Mouse (Mus musculus) midbrain, embryonic 13.5 days (tissue): ENCODE measurements at regions not wholly inside any gene's neighbourhood (a gene's known extent, or its start where the extent isn't known, plus 50 kb on each side); places are given as distances from the start of the nearest gene placed in this dataset.

Experiments
- ATAC-seq: fragments of 200-750 bp; cut with Nextera tagmentation; 2 replicates; pipeline ENCODE4 v1.8.0; 2017; ENCODE audit warnings: mild to moderate bottlenecking, moderate TSS enrichment, moderate library complexity
- H3K27ac ChIP-seq: fragments of 300-500 bp; sonication (generic); 2 replicates; pipeline ENCODE4 v1.5.1; 2015; ENCODE audit warnings: inconsistent platforms, mild to moderate bottlenecking, moderate library complexity
- H3K27me3 ChIP-seq: fragments of 300-500 bp; sonication (generic); 2 replicates; pipeline ENCODE4 v1.6.1; 2015; ENCODE audit warnings: mild to moderate bottlenecking, inconsistent platforms
- H3K36me3 ChIP-seq: fragments of 300-500 bp; sonication (generic); 2 replicates; pipeline ENCODE4 v1.6.1; 2015; ENCODE audit warnings: mild to moderate bottlenecking, inconsistent platforms
- H3K4me1 ChIP-seq: fragments of 300-500 bp; sonication (generic); replicated peaks from 2 replicates; pipeline ENCODE4 v1.6.1; 2015; ENCODE audit warnings: inconsistent platforms
- H3K4me2 ChIP-seq: fragments of 300-500 bp; sonication (generic); replicated peaks from 2 replicates; pipeline ENCODE4 v1.6.1; 2015; ENCODE audit warnings: moderate library complexity, mild to moderate bottlenecking, inconsistent platforms
- H3K4me3 ChIP-seq: fragments of 300-500 bp; sonication (generic); replicated peaks from 2 replicates; pipeline ENCODE4 v1.5.1; 2015; ENCODE audit warnings: mild to moderate bottlenecking, inconsistent platforms
- H3K9ac ChIP-seq: fragments of 300-500 bp; sonication (generic); replicated peaks from 2 replicates; pipeline ENCODE4 v1.6.1; 2015; ENCODE audit warnings: mild to moderate bottlenecking, inconsistent platforms
- H3K9me3 ChIP-seq: fragments of 300-500 bp; sonication (generic); 2 replicates; pipeline ENCODE4 v1.6.1; 2016; ENCODE audit warnings: mild to moderate bottlenecking, inconsistent platforms
- WGBS: fragments of 180-500 bp; shearing (Covaris S2); methylation state at CpG from one replicate; pipeline ENCODE4 v1.1.7; 2015; 5-methylcytosine and 5-hydroxymethylcytosine counted together

DNA sequence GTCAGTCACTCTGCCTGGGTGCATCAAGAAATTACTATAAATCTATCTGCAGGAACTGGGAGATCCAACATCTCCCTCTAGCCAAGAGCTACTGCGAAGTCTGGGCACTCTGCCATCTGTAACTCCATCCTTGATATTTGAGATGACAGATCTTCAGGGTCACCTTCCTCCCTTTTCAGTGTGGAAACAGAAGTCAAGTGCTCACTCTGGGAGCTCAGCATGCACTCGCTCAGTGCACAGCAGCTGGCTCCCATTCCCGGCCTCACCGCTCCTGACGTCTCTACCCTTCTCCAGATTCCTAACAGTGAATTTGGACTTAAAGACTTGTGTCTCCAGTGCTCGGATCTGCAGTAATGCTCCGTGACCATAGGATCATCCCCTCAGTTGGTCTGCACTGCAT is 400.3 kb downstream of the Fut8 start:
- Histone ChIP-seq H3K4me3 (no peak overlapping the region), H3K27me3 (no peaks in the 10 kb centered on the region; the same call in 1 of the 2 replicates), H3K9ac (no peak overlapping the region), H3K36me3 (no peaks in the 10 kb centered on the region), H3K9me3 (no peaks in the 10 kb centered on the region), H3K27ac (no peak overlapping the region), H3K4me2 (no peak overlapping the region), H3K4me1 (peaks cover 10% of the 10 kb centered on the region; the same call in 1 of the 2 replicates)
- no peak for ATAC-seq
- WGBS: 77% methylated on average over 7 of the region's 7 CpGs

DNA sequence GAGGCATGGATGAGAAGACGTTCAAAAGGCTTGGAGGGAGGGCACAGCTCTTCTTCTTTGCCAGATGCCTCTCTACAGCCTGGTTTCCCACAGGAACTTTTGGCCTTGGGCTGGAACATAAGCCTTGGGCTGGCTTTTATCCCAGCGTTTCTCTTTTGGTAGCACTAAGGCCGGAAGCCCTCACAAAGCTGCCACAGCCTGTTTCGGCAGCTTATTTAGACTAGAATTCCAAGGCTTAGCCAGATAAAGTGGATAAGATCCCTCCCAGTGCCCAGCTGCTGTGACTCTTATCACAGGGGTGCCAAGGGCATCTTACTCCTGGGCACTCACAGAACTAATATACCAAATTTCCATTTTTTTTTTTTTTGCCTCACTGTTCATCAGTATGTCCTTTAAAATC is 404.4 kb downstream of the Fut8 start:
- WGBS: 62% methylated on average over 4 of the region's 4 CpGs
- H3K27me3 ChIP-seq: no peaks in the 10 kb centered on the region; the same call in 1 of the 2 replicates
- H3K9ac ChIP-seq: no peak overlapping the region
- H3K4me1 ChIP-seq: peaks cover 7% of the 10 kb centered on the region
- H3K9me3 ChIP-seq: no peaks in the 10 kb centered on the region
- no peak overlapping the region for H3K4me2 ChIP-seq
- H3K4me3 ChIP-seq: no peak overlapping the region
- no peaks in the 10 kb centered on the region for H3K36me3 ChIP-seq
- ATAC-seq: no peak
- no peak overlapping the region for H3K27ac ChIP-seq

DNA sequence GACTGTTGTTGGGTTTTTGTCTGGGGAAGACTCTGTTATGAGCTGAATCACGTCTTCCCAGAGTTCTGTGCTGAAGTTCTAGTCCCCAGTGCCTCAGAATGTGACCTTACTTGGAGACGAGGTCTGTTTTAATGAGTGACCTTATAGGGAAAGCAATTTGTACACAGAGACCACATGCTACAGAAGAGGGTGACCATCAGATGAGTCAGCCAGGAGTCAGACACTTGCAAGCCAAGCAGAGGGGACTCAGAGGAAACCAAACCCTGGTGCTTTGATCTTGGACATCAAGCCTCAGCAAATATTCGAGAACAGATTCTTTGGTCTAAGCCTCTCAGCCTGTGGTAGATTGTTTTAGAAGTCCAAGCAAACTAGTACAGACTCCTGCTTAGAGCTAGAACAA is 409.9 kb downstream of the Fut8 start:
- H3K4me2 ChIP-seq: no peak overlapping the region
- 76% methylated on average over 3 of the region's 3 CpGs for WGBS
- no peaks in the 10 kb centered on the region for H3K9me3 ChIP-seq

DNA sequence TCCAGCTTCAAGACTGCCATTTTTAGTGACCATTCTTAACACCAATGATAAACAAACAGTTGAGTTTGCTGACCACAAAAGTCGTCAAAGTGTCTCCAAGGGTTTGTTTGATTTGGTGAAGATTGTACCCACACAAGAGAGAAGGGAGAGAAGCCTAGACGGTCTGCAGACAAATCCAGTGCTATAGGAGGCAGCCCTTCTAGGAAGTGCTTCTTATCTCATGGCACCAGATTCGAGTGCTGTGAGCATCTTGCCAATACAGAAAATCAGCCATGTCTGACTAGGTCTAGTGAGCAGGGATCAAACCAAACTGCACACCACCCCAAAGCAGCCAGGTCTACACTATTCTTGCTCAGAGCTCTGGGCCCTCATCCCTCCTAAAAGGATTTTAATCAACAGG is 416.4 kb downstream of the Fut8 start:
- Histone ChIP-seq H3K4me1 (peaks cover 17% of the 10 kb centered on the region), H3K36me3 (no peaks in the 10 kb centered on the region), H3K4me2 (no peak overlapping the region), H3K4me3 (no peak overlapping the region), H3K9ac (no peak overlapping the region), H3K9me3 (no peaks in the 10 kb centered on the region), H3K27me3 (0 out of 2 replicates have a peak, but pooled peaks cover 3% of the 10 kb centered on the region), H3K27ac (no peak overlapping the region)
- 81% methylated on average over 3 of the region's 3 CpGs for WGBS
- no peak for ATAC-seq

More for the DNA sequence above, 409.9 kb downstream of the Fut8 start:
- Histone ChIP-seq H3K4me1 (peaks cover 9% of the 10 kb centered on the region), H3K4me3 (no peak overlapping the region), H3K9ac (no peak overlapping the region), H3K27me3 (peaks cover 3% of the 10 kb centered on the region; the same call in 1 of the 2 replicates), H3K36me3 (no peaks in the 10 kb centered on the region), H3K27ac (no peak overlapping the region)
- no peak for ATAC-seq

DNA sequence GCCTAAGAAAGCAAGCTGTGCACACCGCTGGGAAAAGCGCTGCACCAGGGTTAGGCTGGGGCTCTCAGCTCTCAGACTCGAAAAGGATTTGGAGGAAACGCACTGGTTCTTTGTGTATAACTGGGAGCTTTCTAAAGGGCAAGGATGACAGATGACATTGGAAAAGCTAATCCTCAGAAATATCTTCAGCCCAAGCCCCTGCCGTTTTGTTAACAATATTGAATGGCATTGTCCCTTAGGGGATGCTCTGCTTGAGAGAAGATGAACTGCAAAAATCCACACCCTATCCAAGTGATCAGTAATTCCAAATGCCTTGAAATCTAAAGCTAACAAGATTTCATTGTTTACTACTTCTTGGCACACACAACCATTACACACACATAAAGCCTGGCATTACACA is 419.1 kb downstream of the Fut8 start:
- WGBS: 8% methylated on average over 5 of the region's 5 CpGs
- ATAC-seq: no peak
- no peaks in the 10 kb centered on the region for H3K36me3 ChIP-seq
- H3K4me1 ChIP-seq: peaks cover 17% of the 10 kb centered on the region
- H3K4me3 ChIP-seq: no peak overlapping the region
- H3K27ac ChIP-seq: peak overlapping the region; percentile 40; the same call in 1 of the 2 replicates
- H3K27me3 ChIP-seq: 0 out of 2 replicates have a peak, but pooled peaks cover 7% of the 10 kb centered on the region
- H3K9me3 ChIP-seq: no peaks in the 10 kb centered on the region
- H3K9ac ChIP-seq: no peak overlapping the region
- H3K4me2 ChIP-seq: no peak overlapping the region

DNA sequence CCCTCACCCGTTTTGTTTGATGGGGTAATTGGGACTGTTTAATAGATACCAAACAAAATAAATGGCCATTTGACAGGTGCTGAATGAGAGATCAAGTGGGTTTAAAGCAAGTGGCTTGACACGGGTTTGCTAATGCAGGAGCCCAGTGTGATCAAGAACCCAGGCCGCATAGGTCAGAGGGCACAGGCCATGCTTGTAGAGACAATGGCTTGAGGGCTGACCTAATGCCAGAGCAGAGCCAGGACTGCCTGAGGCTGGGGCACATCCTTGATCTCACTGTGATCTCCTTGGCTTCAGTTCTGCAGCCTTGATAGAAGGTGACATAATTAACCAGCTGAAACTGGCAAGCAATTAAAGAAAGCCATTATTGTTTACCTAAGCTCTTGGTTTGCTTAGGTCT is 420.0 kb downstream of the Fut8 start:
- no peaks in the 10 kb centered on the region for H3K36me3 ChIP-seq
- no peak overlapping the region for H3K27ac ChIP-seq
- no peak overlapping the region for H3K4me2 ChIP-seq
- 0 out of 2 replicates have a peak, but pooled peaks cover 8% of the 10 kb centered on the region for H3K27me3 ChIP-seq
- 0 out of 2 replicates have a peak, but pooled peaks have one; percentile 58 for ATAC-seq
- H3K9me3 ChIP-seq: no peaks in the 10 kb centered on the region
- WGBS: 16% methylated on average over 3 of the region's 3 CpGs
- peaks cover 17% of the 10 kb centered on the region for H3K4me1 ChIP-seq
- H3K4me3 ChIP-seq: no peak overlapping the region
- no peak overlapping the region for H3K9ac ChIP-seq

DNA sequence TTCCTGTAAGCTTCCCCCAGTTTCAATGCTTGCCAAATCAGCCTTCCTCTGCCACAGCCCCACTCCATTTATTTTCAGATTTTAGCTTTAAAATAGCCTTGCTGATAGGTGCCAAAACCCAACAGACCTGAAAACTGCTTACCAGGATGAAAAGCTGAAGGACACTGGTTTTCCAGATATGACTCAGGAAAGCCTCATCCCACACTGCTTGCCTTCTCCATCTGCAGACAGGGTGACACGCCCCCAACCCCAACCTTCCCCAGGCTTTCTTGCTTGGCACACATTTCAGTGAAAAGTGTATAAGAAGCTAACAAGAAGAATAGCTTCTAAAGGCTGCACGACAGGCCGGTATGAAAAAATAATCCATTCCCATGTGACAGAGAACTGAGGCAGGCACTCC is 425.3 kb downstream of the Fut8 start:
- H3K27ac ChIP-seq: no peak overlapping the region
- no peak overlapping the region for H3K4me2 ChIP-seq
- no peaks in the 10 kb centered on the region for H3K36me3 ChIP-seq
- no peaks in the 10 kb centered on the region; the same call in 1 of the 2 replicates for H3K4me1 ChIP-seq
- no peak overlapping the region for H3K4me3 ChIP-seq
- no peaks in the 10 kb centered on the region for H3K9me3 ChIP-seq
- 84% methylated on average over 3 of the region's 3 CpGs for WGBS
- no peak overlapping the region for H3K9ac ChIP-seq
- no peak for ATAC-seq
- H3K27me3 ChIP-seq: 0 out of 2 replicates have a peak, but pooled peaks cover 8% of the 10 kb centered on the region

DNA sequence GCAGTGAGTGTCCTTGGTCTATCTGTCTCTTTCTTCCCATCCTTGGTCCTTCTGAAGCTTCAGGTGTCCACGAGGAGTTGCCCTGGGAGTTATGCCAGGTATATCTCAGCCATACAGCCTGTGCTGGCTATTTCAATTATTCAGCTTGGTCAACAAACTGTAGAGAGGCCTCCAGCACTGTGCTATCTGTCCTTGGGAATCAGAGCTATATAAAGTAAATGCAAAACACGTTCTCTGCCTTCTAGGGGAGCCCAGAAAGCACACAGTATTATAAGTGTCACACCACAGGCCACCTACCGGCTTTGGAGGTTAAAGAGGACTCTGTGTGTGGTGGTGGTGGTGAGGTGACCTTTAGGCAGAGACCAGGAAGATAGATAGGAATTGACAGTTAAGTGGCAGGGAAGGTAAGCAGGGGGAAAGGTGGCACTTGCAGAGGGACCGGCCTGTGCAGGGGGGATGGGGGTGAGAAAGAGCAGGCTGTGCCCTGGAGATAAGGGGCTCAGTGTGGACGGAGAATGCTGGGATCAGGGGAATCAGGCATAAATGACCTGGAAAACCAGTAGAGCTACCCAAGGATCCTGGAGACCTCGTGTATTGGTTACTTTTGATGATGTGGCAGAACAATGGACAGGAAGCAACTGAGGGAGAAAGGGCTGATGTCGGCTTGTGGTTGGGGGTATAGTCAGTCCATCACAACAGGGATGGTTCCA is 425.9 kb downstream of the Fut8 start:
- WGBS: 75% methylated on average over 7 of the region's 7 CpGs
- no peaks in the 10 kb centered on the region for H3K36me3 ChIP-seq
- H3K9ac ChIP-seq: no peak overlapping the region
- no peak overlapping the region for H3K27ac ChIP-seq
- no peak for ATAC-seq
- 0 out of 2 replicates have a peak, but pooled peaks cover 8% of the 10 kb centered on the region for H3K27me3 ChIP-seq
- H3K4me1 ChIP-seq: no peaks in the 10 kb centered on the region; the same call in 1 of the 2 replicates
- H3K4me2 ChIP-seq: no peak overlapping the region
- no peak overlapping the region for H3K4me3 ChIP-seq
- no peaks in the 10 kb centered on the region for H3K9me3 ChIP-seq

DNA sequence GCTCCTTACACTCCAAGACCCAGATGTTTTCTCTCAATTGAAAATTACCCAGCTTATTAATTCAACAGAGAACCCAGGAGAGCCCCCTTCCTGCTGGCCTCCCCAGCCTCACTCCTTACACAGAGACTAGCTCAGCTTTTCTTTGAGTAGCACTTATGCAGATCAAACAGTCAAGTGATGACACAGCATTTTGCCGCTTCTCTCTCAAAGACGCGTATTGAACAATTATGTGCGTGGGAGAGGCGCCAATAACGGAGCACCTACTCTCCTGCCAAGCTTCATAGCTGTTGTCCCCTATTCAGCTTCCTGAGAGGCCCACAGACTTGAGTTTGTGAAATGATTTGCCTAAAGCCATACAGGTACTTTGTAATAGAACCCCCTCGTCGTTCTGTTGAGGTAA is 428.5 kb downstream of the Fut8 start:
- ATAC-seq: no peak

DNA sequence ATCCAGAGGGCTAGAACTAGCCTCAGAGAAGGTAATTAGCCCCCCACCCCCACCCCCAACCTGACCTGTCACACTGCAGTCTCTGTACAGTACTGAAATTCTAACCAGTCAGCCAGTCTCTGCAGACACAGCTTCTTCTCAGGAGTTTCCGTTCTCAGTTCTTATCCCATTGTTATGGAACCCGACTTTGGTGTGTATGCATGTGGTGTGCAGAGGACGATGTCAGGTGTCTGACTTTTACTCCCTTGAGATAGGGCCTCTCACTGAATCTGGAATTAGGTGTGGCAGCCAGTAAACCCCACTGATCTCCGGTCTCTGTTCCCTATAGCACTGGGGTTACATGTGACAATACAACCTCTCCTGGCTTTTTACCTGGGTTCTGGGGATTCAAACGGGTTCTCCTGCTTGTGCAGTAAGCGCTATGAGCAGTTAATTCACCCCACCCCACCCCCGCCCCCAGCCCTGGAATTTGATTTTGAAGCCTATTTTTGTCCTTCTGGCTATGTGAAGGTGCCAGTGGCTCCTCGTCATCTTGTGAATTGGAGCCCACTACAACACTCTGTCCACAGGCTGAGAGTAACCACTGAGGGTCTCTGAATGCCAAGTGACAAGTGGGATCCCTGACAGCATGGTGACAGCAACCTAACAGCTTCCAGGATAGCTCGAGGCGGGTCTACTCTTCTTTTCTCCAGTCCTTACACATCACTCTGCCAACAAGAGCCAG is 429.4 kb downstream of the Fut8 start:
- Histone ChIP-seq H3K4me1 (peaks cover 9% of the 10 kb centered on the region; the same call in 1 of the 2 replicates), H3K4me2 (no peak overlapping the region), H3K27me3 (no peaks in the 10 kb centered on the region), H3K27ac (no peak overlapping the region), H3K4me3 (no peak overlapping the region), H3K9me3 (no peaks in the 10 kb centered on the region), H3K36me3 (no peaks in the 10 kb centered on the region), H3K9ac (no peak overlapping the region)
- 75% methylated on average over 10 of the region's 10 CpGs for WGBS
- ATAC-seq: 0 out of 2 replicates have a peak, but pooled peaks have one; percentile 25

More for the DNA sequence above, 428.5 kb downstream of the Fut8 start:
- no peaks in the 10 kb centered on the region for H3K9me3 ChIP-seq
- H3K4me2 ChIP-seq: no peak overlapping the region
- H3K4me3 ChIP-seq: no peak overlapping the region
- peaks cover 9% of the 10 kb centered on the region; the same call in 1 of the 2 replicates for H3K4me1 ChIP-seq
- no peak overlapping the region for H3K27ac ChIP-seq
- no peak overlapping the region for H3K9ac ChIP-seq
- WGBS: 79% methylated on average over 8 of the region's 8 CpGs
- H3K27me3 ChIP-seq: 0 out of 2 replicates have a peak, but pooled peaks cover 4% of the 10 kb centered on the region
- no peaks in the 10 kb centered on the region for H3K36me3 ChIP-seq

DNA sequence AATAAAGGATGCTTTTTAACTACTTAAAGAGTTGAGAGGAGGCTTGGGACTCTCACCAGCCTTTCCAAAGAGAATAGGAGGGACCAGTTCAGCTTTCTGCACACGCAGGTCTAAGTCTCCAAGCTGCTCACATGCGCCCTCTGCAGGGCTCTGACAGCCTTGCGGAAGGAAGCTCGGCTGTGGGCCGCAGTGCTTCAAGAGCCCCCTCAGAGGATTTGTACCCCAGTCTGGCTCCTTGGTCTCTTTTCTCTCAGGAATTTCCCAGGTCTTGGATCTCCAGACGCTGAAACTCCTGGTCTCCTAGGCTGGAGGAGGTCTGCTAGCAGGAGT is 429.9 kb downstream of the Fut8 start:
- Histone ChIP-seq H3K27ac (no peak overlapping the region), H3K9ac (no peak overlapping the region), H3K4me3 (no peak overlapping the region), H3K36me3 (no peaks in the 10 kb centered on the region), H3K9me3 (no peaks in the 10 kb centered on the region), H3K4me1 (peaks cover 9% of the 10 kb centered on the region; the same call in 1 of the 2 replicates), H3K27me3 (no peaks in the 10 kb centered on the region; the same call in 1 of the 2 replicates), H3K4me2 (no peak overlapping the region)
- peak; percentile 51; the same call in 1 of the 2 replicates for ATAC-seq
- WGBS: 3% methylated on average over 6 of the region's 6 CpGs

DNA sequence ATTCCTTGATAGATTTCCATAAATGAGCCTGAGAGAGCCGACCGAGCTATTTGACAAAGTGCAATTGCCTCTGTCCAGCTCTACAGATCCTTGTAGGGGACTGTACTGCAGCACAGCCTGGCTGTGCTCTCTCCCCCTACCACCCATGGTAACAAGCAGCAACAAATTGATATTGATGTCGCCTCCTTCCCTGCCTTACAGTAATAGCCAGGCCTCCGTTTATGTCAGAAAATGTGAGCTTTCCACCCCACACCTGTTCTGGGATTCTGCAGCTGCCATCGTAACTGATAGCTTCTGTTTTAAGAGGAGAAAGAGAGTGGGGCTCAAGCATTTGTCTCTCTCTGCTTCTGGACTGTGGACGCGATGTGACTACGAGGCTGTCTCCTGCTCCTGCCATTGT is 432.6 kb downstream of the Fut8 start:
- no peak overlapping the region for H3K27ac ChIP-seq
- ATAC-seq: no peak
- H3K36me3 ChIP-seq: no peaks in the 10 kb centered on the region
- H3K4me1 ChIP-seq: peaks cover 9% of the 10 kb centered on the region; the same call in 1 of the 2 replicates
- 60% methylated on average over 8 of the region's 8 CpGs for WGBS
- H3K9me3 ChIP-seq: no peaks in the 10 kb centered on the region
- H3K4me3 ChIP-seq: no peak overlapping the region
- no peak overlapping the region for H3K4me2 ChIP-seq
- H3K27me3 ChIP-seq: no peaks in the 10 kb centered on the region; the same call in 1 of the 2 replicates
- no peak overlapping the region for H3K9ac ChIP-seq
